Mouse (Mus musculus): ENCODE measurements around the gene Sfxn5. TPM values are rescaled to one million over a fixed set of nuclear protein-coding genes. Genes with fewer than 3 reads are reported as not detected.

Sfxn5 gene
- polyA plus RNA-seq (2014; fragmentation: Illumina TruSeq; extraction: RNeasy Lipid Tissue Mini Kit (QIAGEN cat#74804)): 2.4 TPM

DNA sequence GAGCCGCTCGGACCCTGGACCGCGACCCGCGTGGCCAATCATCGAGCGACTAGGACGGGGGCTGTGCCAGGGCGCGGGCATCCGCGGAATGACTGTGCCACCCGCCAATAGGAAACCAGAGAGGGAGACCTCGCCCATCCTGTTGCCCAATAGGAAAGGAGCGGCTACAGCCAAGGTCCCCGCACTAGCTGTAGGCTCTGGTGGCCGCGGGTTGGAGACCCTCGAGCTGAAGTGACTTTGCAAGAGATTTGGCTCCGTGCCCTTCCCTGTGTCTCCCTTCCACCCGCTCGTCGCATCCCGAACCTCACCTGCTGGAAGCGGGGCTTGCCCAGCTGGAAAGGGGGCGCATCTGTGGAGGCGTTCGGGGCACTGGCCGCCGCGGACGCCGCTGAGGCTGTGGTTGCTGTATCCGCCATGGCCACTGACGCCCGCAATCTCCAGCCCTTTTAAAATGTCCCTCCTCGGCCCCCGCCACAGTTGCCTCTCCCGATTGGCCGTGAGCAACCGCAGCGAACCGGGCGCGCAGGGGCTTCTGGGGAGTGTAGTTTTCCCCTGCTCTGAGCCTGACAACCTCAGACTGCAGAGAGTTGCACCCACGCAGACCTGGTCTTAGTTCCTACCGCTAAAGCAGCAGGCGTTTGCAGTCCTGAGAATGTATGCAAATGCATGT, at the start of gene Sfxn5:
Gene Sfxn5 (minus strand): TSS at position 423 of the 670 bp plus-strand sequence.

DNA sequence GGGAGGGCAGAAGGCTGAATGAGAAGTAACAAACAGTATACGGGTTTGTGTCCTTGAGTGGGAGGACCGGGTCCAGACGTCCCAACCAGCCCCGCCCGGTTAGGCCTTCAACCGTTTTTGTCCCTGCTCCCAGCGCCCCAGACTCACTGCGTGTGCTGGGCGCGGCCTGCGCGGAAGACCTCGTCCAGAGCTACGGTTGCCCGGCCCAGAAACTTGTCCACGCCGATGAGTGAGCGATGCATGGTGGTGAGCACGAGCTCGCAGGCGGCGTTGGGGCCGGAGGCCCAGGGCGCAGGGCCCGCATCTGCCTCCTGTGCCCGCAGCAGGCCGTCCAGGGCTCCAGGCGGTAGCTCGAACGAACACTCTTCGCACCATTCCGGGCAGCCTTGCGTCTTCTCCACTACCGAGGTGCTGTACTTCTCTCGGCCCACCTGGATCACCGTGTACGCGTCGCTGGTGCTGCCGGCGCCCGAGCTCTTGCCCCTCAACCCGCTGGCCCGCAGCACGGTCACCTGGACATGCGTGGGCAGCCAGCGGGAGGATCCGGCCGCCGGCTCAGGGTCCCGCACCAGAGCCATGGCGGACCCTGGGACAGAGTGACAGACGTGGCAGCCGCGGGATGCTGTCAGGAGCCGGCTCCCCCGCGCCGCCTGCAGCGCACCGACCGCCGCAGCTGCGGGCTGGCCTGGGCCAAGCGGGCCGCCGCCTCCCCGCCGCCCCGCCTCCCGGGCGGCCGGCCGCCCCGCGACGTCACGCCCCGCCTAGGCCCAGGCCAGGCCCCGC, 40.9 kb upstream of the Sfxn5 start, which contains the start of gene Rab11fip5:
Gene Rab11fip5 (minus strand): TSS at position 684 of the 783 bp plus-strand sequence.

DNA sequence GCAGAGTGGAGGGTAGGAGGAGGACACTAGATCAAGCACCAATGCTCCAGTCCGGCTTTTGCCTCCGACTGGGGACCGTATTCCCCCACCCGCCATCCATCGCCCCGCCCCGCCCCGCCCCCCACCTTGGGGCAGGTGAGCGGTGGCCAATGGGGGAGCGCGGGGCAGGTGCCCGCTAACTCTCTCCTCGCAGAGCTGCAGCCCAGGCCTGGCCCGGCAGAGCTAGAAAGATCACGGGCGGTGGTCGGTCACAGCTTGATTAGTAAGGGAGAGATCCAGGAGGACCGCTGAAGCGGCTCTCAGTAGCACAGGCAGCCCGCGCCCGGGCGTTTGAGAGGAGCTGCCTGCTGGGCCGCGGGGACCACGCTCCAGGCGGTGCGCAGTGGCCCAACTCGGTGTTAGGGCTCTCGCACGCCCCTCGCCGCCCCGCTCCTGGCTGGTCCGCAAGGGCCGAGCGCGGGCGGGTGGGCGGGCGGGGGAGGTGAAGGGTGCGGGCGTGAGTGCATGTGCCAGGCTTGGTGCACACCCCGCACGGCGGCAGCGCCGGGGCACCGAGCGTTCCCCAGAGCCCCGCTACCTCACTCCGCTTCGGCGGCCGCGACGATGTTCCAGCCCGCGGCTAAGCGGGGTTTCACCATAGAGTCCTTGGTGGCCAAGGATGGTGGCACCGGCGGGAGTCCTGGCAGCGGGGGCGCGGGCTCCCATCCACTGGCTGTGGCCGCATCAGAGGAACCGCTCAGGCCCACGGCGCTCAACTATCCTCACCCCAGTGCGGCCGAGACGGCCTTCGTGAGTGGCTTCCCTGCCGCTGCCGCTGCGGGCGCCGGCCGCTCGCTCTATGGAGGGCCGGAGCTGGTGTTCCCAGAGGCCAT, 145.6 kb downstream of the Sfxn5 start, which contains the start of gene Emx1:
Gene Emx1 (plus strand): TSS at position 99 of the 872 bp plus-strand sequence.

Other genes starting within 250 kb of the Sfxn5 start
- 1.3 TPM for gene Spr, start 195.7 kb downstream of the Sfxn5 start, polyA plus RNA-seq (2014; fragmentation: Illumina TruSeq; extraction: RNeasy Lipid Tissue Mini Kit (QIAGEN cat#74804))
- not detected for gene Emx1, start 146.0 kb downstream of the Sfxn5 start, polyA plus RNA-seq (2014; fragmentation: Illumina TruSeq; extraction: RNeasy Lipid Tissue Mini Kit (QIAGEN cat#74804))
- 4.6 TPM for gene Rab11fip5, start 41.2 kb upstream of the Sfxn5 start, polyA plus RNA-seq (2014; fragmentation: Illumina TruSeq; extraction: RNeasy Lipid Tissue Mini Kit (QIAGEN cat#74804))
- 3.3 TPM for gene Noto, start 90.5 kb upstream of the Sfxn5 start, polyA plus RNA-seq (2014; fragmentation: Illumina TruSeq; extraction: RNeasy Lipid Tissue Mini Kit (QIAGEN cat#74804))
- 2.5 TPM for gene Smyd5, start 98.6 kb upstream of the Sfxn5 start, polyA plus RNA-seq (2014; fragmentation: Illumina TruSeq; extraction: RNeasy Lipid Tissue Mini Kit (QIAGEN cat#74804))
- 174 TPM for gene Cct7, start 118.1 kb upstream of the Sfxn5 start, polyA plus RNA-seq (2014; fragmentation: Illumina TruSeq; extraction: RNeasy Lipid Tissue Mini Kit (QIAGEN cat#74804))
- gene Pradc1, start 118.5 kb upstream of the Sfxn5 start, polyA plus RNA-seq (2014; fragmentation: Illumina TruSeq; extraction: RNeasy Lipid Tissue Mini Kit (QIAGEN cat#74804)): 2.3 TPM
- gene Fbxo41, start 169.6 kb upstream of the Sfxn5 start, polyA plus RNA-seq (2014; fragmentation: Illumina TruSeq; extraction: RNeasy Lipid Tissue Mini Kit (QIAGEN cat#74804)): not detected
- gene Egr4, start 180.2 kb upstream of the Sfxn5 start, polyA plus RNA-seq (2014; fragmentation: Illumina TruSeq; extraction: RNeasy Lipid Tissue Mini Kit (QIAGEN cat#74804)): not detected

Data from ovary, adult 10 weeks (tissue).